Mouse (Mus musculus) B cell, adult 62 days (primary cell): ENCODE measurements around the gene Txnip. TPM values are rescaled to one million over a fixed set of nuclear protein-coding genes. Genes with fewer than 3 reads are reported as not detected.

ENCODE experiments used
- total RNA-seq: library from RNA; stranded (reverse); gene quantifications from 4 replicates; pipeline ENCODE4 v1.2.4, GENCODE M21; 2023

The Txnip gene
- 675 to 848 TPM (median 779 TPM) in 4 replicates for total RNA-seq

GRCm38 (mm10) chr3:96557694-96558093, at the start of gene Txnip:
Gene Txnip (plus strand): TSS chr3:96557957.

GRCm38 (mm10) chr3:96524914-96525313, 32.8 kb upstream of the Txnip start, which contains the start of gene Hfe2:
Gene Hfe2 (plus strand): TSS chr3:96525172.

GRCm38 (mm10) chr3:96576690-96577541, 19.2 kb downstream of the Txnip start, which contains the start of gene Gm16253:
Gene Gm16253 (plus strand): TSS chr3:96576984.

GRCm38 (mm10) chr3:96593790-96594560, 36.2 kb downstream of the Txnip start, which contains the start of gene Polr3gl:
Gene Polr3gl (minus strand): TSS chr3:96594181.

GRCm38 (mm10) chr3:96596228-96596707, 38.5 kb downstream of the Txnip start, which contains the start of gene Ankrd34a:
Gene Ankrd34a (plus strand): TSS chr3:96596636.

GRCm38 (mm10) chr3:96600639-96601250, 43.0 kb downstream of the Txnip start, which contains the start of gene Lix1l:
Gene Lix1l (plus strand): TSS chr3:96601149.

Other genes starting within 250 kb of the Txnip start
- not detected in 4 replicates for gene BC107364, start 105.7 kb upstream of the Txnip start, total RNA-seq
- not detected in 4 replicates for gene Hfe2, start 32.8 kb upstream of the Txnip start, total RNA-seq
- gene Gm16253, start 19.0 kb downstream of the Txnip start, total RNA-seq, result not detected in 4 replicates
- 26.1 to 38.5 TPM (median 30.1 TPM) in 4 replicates for gene Polr3gl, start 36.2 kb downstream of the Txnip start, total RNA-seq
- not detected in 4 replicates for gene Ankrd34a, start 38.7 kb downstream of the Txnip start, total RNA-seq
- 0.27 to 0.91 TPM (median 0.36 TPM) in 4 replicates for gene Lix1l, start 43.2 kb downstream of the Txnip start, total RNA-seq
- 76.7 to 110 TPM (median 95.7 TPM) in 4 replicates for gene Rbm8a, start 72.0 kb downstream of the Txnip start, total RNA-seq
- 19.4 to 26.2 TPM (median 23.9 TPM) in 4 replicates for gene Pex11b, start 77.4 kb downstream of the Txnip start, total RNA-seq
- gene Gm42957, start 77.5 kb downstream of the Txnip start, total RNA-seq, result 0.16 TPM in 1 of 4 replicates, not detected in the others
- 1.9 to 3.3 TPM (median 2.8 TPM) in 4 replicates for gene Itga10, start 87.6 kb downstream of the Txnip start, total RNA-seq
- 0.91 TPM in 1 of 4 replicates, not detected in the others for gene Ankrd35, start 112.2 kb downstream of the Txnip start, total RNA-seq
- gene Pias3, start 138.4 kb downstream of the Txnip start, total RNA-seq, result 36.6 to 48.0 TPM (median 39.6 TPM) in 4 replicates
- 0.46 to 0.54 TPM (median 0.53 TPM) in 3 of 4 replicates, not detected in the other for gene Nudt17, start 150.6 kb downstream of the Txnip start, total RNA-seq
- gene Polr3c, start 169.7 kb downstream of the Txnip start, total RNA-seq, result 47.6 to 55.2 TPM (median 53.7 TPM) in 4 replicates
- gene Rnf115, start 169.7 kb downstream of the Txnip start, total RNA-seq, result 49.3 to 55.1 TPM (median 52.3 TPM) in 4 replicates